Mouse (Mus musculus) ES-Bruce4 (cell line): ENCODE results near the gene Bpi.

ENCODE experiments used
- CTCF ChIP-seq: IDR thresholded peaks from one replicate; pipeline ENCODE4 v1.8.1; 2011; ENCODE audit warnings: low read depth, low read length
- EP300 ChIP-seq: IDR thresholded peaks from 2 replicates; pipeline ENCODE4 v1.6.1; 2011; ENCODE audit warnings: low read depth, low read length; ENCODE audit not compliant: insufficient read depth
- POLR2A ChIP-seq: IDR thresholded peaks from one replicate; pipeline ENCODE4 v1.8.1; 2011; ENCODE audit warnings: low read length; ENCODE audit not compliant: insufficient read depth

DNA sequence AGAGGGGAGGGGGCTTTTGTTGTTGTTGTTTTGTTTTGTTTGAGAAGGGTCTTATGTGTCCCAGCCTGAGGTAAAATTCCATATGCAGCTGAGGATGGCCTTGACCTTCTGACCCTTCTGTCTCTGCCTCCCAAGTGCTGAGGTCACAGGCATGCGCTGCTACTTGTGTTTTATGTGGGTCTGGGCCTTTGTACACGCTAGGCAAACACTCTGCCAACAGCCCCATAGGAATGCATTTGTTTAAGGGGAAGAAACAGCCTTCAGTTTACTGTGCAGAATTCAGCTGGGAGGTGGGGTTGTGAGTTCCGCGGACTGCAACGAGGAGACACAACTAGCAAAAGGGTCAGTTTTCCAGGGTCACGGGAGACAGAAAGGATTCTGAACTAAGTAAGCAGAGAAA is 27.3 kb upstream of the Bpi start:
- TF ChIP-seq CTCF (no peak), EP300 (no peak), POLR2A (no peak)
